Mouse (Mus musculus) liver, embryonic 13.5 days (tissue): ENCODE results near the gene Ica1l. TPM values are rescaled to one million over a fixed set of nuclear protein-coding genes. Genes with fewer than 3 reads are reported as not detected.
"Not testable (repeated sequence)": the region's sequence is repeated elsewhere in the genome, so short reads cannot be mapped to it uniquely, and the experiment has no call there.

ENCODE experiments used
- ATAC-seq: fragments of 200-750 bp; cut with Nextera tagmentation; 2 replicates; pipeline ENCODE4 v1.8.0; 2017; ENCODE audit warnings: low read depth, mild to moderate bottlenecking, moderate number of reproducible peaks, moderate library complexity
- DNase-seq: peaks from one replicate; pipeline ENCODE4 v3.0.0; 2022
- H3K27ac ChIP-seq: fragments of 300-500 bp; sonication (generic); 2 replicates; pipeline ENCODE4 v1.5.1; 2015; ENCODE audit warnings: moderate library complexity, mild to moderate bottlenecking, inconsistent platforms
- H3K27me3 ChIP-seq: fragments of 300-500 bp; sonication (generic); 2 replicates; pipeline ENCODE4 v1.6.1; 2015; ENCODE audit warnings: mild to moderate bottlenecking, inconsistent platforms
- H3K36me3 ChIP-seq: fragments of 300-500 bp; sonication (generic); 2 replicates; pipeline ENCODE4 v1.6.1; 2015; ENCODE audit warnings: mild to moderate bottlenecking, inconsistent platforms
- H3K4me1 ChIP-seq: fragments of 300-500 bp; sonication (generic); replicated peaks from 2 replicates; pipeline ENCODE4 v1.6.1; 2015; ENCODE audit warnings: inconsistent platforms
- H3K4me2 ChIP-seq: fragments of 300-500 bp; sonication (generic); 2 replicates; pipeline ENCODE4 v1.6.1; 2015; ENCODE audit warnings: inconsistent platforms, mild to moderate bottlenecking, moderate library complexity
- H3K4me3 ChIP-seq: fragments of 300-500 bp; sonication (generic); replicated peaks from 2 replicates; pipeline ENCODE4 v1.5.1; 2015; ENCODE audit warnings: mild to moderate bottlenecking, inconsistent platforms
- H3K9ac ChIP-seq: fragments of 300-500 bp; sonication (generic); 2 replicates; pipeline ENCODE4 v1.6.1; 2015; ENCODE audit warnings: mild to moderate bottlenecking, inconsistent platforms
- H3K9me3 ChIP-seq: fragments of 300-500 bp; sonication (generic); replicated peaks from 2 replicates; pipeline ENCODE4 v1.6.1; 2016; ENCODE audit warnings: inconsistent platforms
- WGBS: fragments of 180-500 bp; shearing (Covaris S2); methylation state at CpG from one replicate; pipeline ENCODE4 v1.1.7; 2015; ENCODE audit not compliant: insufficient replicate concordance; 5-methylcytosine and 5-hydroxymethylcytosine counted together
- polyA plus RNA-seq: library from polyadenylated mRNA; unstranded; fragments of >200 nt; fragmentation: Nextera tagmentation; extraction: Ambion mirVana; gene quantifications from 2 replicates; pipeline ENCODE4 v1.2.1, GENCODE M21; 2015

The Ica1l gene
- 0.41 and 0.44 TPM in 2 replicates for polyA plus RNA-seq

DNA sequence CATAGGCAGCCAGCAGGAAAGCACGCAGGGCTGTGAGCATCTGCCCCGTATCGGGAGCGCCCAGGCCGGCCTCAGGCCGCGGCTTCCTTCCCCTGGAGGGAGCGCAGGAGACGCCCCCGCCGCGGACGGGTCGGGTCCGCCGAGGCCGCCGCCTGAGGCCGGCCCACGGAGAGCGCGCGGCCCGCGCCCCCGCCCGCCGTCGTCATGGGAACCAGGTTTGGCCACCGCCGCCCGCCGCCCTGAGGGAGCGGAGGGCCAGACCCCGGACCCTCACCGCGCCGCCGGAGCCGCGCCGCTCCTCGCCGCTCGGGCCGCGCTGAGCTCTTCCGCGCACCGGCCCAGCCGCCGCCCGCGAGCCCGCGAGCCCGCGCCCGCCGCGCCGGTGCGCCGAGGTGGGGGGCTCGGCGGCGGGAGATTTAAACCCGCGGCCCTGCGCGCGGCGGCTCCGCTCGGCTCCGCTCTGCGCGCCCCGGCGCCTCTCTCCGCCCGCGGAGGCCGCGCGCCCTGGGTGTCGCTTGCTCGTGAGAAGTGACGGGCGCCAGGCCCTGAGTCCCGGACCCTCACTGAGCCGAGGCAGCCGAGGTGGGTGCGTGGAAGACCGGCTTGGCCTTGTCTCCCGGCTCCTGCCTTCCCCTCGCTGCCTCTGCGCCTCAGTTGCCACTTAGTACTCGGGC, at the start of gene Ica1l:
Gene Ica1l (minus strand): TSS at position 389 of the 674 bp plus-strand sequence.
- H3K4me2 ChIP-seq, result peak within 1 kb of the TSS; percentile 84
- peak within 1 kb of the TSS; percentile 56 for H3K9ac ChIP-seq
- no peak within 1 kb of the TSS for H3K27ac ChIP-seq
- H3K27me3 ChIP-seq, result peaks cover 39% of the 10 kb centered on the region
- peak within 1 kb of the TSS; percentile 65 for H3K4me3 ChIP-seq
- DNase-seq (no peak), ATAC-seq (peak; percentile 65)
- H3K4me1 ChIP-seq, result peaks cover 8% of the 10 kb centered on the region; the same call in 1 of the 2 replicates
- H3K36me3 ChIP-seq, result no peaks in the 10 kb centered on the region
- H3K9me3 ChIP-seq, result no peaks in the 10 kb centered on the region
- WGBS, result under 1% methylated on average over 83 of the region's 99 CpGs

GRCm38 (mm10) chr1:60076411-60076810, 33.4 kb upstream of the Ica1l start:
- H3K9ac ChIP-seq, result no peak overlapping the region
- ATAC-seq, result no peak
- DNase-seq, result no peak
- H3K4me2 ChIP-seq, result no peak overlapping the region
- no peak overlapping the region for H3K27ac ChIP-seq
- H3K4me3 ChIP-seq, result no peak overlapping the region
- no peaks in the 10 kb centered on the region for H3K9me3 ChIP-seq
- H3K27me3 ChIP-seq, result no peaks in the 10 kb centered on the region
- H3K36me3 ChIP-seq, result peaks cover 44% of the 10 kb centered on the region
- H3K4me1 ChIP-seq, result no peaks in the 10 kb centered on the region
- 83% methylated on average over 6 of the region's 6 CpGs for WGBS

DNA sequence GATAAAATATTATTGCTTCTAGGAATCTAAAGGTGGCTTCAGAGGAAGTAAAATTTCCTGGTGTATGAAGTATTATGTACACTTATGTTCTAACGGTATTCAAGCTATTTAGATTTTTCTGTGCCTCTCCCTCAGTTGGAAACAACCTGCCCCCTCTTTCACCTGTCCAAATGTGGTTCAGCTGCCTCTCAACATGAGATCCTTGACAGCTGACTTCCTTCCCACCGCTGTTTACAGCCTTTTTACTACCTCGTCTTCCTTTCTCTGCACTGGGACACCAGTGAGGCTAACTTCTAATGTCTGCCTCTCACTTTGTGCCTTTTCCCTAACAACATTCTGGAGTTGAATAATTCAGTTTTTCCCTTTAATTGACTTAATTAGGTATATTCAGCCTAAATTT, 32.6 kb upstream of the Ica1l start:
- Histone ChIP-seq H3K4me3 (no peak overlapping the region), H3K9me3 (no peaks in the 10 kb centered on the region), H3K27ac (no peak overlapping the region), H3K4me2 (no peak overlapping the region), H3K4me1 (no peaks in the 10 kb centered on the region), H3K27me3 (no peaks in the 10 kb centered on the region), H3K9ac (no peak overlapping the region), H3K36me3 (peaks cover 40% of the 10 kb centered on the region)
- no peak for ATAC-seq
- WGBS, result 66% methylated on average over 3 of the region's 3 CpGs
- no peak for DNase-seq

GRCm38 (mm10) chr1:60074935-60075334, 32.0 kb upstream of the Ica1l start:
- Histone ChIP-seq H3K4me1 (no peaks in the 10 kb centered on the region), H3K4me3 (no peak overlapping the region), H3K9me3 (no peaks in the 10 kb centered on the region), H3K27me3 (no peaks in the 10 kb centered on the region), H3K36me3 (peaks cover 35% of the 10 kb centered on the region), H3K4me2 (no peak overlapping the region), H3K9ac (no peak overlapping the region), H3K27ac (no peak overlapping the region)
- DNase-seq (no peak), ATAC-seq (no peak)
- WGBS, result 66% methylated on average over 2 of the region's 2 CpGs

- not testable (repeated sequence) for H3K27me3 ChIP-seq, H3K4me1 ChIP-seq, DNase-seq, H3K9ac ChIP-seq, H3K4me2 ChIP-seq, H3K4me3 ChIP-seq, H3K9me3 ChIP-seq, H3K27ac ChIP-seq, H3K36me3 ChIP-seq, ATAC-seq
These were observed 27.7 kb upstream of the Ica1l start for GRCm38 (mm10) chr1:60070725-60071124.

GRCm38 (mm10) chr1:60056310-60056709, 13.3 kb upstream of the Ica1l start:
- H3K9ac ChIP-seq, result no peak overlapping the region
- H3K4me2 ChIP-seq, result no peak overlapping the region
- H3K27ac ChIP-seq, result no peak overlapping the region
- no peaks in the 10 kb centered on the region for H3K9me3 ChIP-seq
- no peaks in the 10 kb centered on the region for H3K27me3 ChIP-seq
- no peak overlapping the region for H3K4me3 ChIP-seq
- 63% methylated on average over 3 of the region's 3 CpGs for WGBS
- ATAC-seq, result no peak
- no peak for DNase-seq
- no peaks in the 10 kb centered on the region for H3K36me3 ChIP-seq
- no peaks in the 10 kb centered on the region for H3K4me1 ChIP-seq

DNA sequence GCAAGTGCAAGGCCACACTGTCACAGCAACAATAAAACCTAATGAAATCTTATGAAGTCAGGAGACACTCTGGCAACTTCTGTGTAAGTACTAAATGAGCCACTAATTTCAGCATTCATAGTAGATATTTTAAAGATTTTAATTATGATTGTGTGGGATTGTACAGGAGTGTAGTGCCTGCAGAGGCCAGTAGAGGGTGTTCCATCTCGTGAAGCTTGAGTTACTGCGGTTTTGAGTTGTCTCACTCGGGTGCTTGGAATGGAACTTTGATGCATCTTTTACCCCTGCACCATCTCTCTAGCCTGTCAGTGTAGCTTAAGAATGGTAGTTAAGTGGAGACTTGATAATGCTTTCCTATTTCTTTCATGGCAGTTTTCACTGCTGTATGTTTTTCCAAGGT, 11.7 kb upstream of the Ica1l start:
- Histone ChIP-seq H3K4me1 (no peaks in the 10 kb centered on the region), H3K36me3 (no peaks in the 10 kb centered on the region), H3K9me3 (no peaks in the 10 kb centered on the region), H3K4me3 (no peak overlapping the region), H3K27ac (no peak overlapping the region), H3K9ac (no peak overlapping the region), H3K27me3 (no peaks in the 10 kb centered on the region), H3K4me2 (no peak overlapping the region)
- ATAC-seq (no peak), DNase-seq (no peak)
- 23% methylated on average over 3 of the region's 3 CpGs for WGBS

- H3K4me1 ChIP-seq, H3K27ac ChIP-seq, H3K4me2 ChIP-seq, H3K4me3 ChIP-seq, DNase-seq, ATAC-seq, H3K36me3 ChIP-seq, H3K9me3 ChIP-seq, H3K9ac ChIP-seq: not testable (repeated sequence)
- peaks cover 24% of the 10 kb centered on the region for H3K27me3 ChIP-seq
- WGBS, result 74% methylated on average over 5 of the region's 5 CpGs
These were observed 4.5 kb upstream of the Ica1l start for GRCm38 (mm10) chr1:60047481-60047880.

DNA sequence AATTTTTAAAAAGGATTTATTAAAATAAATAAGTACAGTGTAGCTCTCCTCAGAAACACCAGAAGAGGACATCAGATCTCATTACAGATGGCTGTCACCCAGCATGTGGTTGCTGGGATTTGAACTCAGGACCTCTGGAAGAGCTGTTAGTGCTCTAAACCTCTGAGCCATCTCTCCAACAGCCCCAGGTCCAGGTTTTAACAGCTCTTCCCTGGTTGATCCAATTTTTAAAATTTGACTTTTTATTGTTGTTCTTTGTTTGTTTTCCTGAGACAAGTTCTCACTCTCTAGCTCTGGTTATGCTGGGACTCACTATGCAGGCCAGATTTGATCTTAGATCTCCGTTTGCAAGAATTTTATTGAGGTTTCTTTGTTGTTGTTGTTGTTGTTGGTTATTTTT, 1.6 kb upstream of the Ica1l start:
- Histone ChIP-seq H3K9me3 (no peaks in the 10 kb centered on the region), H3K36me3 (no peaks in the 10 kb centered on the region), H3K4me3 (no peak overlapping the region), H3K27ac (no peak overlapping the region), H3K4me2 (no peak overlapping the region), H3K4me1 (peaks cover 8% of the 10 kb centered on the region; the same call in 1 of the 2 replicates), H3K9ac (no peak overlapping the region), H3K27me3 (peaks cover 39% of the 10 kb centered on the region)
- WGBS, result 50% methylated on average over 1 of the region's 1 CpGs
- ATAC-seq (no peak), DNase-seq (no peak)

DNA sequence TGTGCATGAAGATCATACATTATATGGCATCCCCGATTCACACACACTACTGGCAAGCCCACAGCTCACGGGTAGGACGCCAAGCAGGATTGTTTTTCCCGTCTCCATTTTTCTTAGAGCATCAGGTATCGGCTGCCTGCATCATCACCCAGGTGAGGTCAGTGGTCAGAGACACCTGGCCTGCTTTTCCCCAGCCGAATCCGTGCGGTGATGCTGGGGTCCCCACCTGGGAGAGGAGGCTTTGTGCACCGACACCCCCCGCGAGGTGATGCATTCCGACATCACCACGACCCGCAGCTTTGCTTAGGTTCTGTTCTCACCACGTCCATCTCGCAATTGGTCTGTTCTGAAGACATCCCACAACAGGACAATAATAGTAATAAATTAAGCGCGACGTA, 587 bp downstream of the Ica1l start:
- DNase-seq, result no peak
- Histone ChIP-seq H3K9me3 (no peaks in the 10 kb centered on the region), H3K4me1 (peaks cover 8% of the 10 kb centered on the region; the same call in 1 of the 2 replicates), H3K27ac (no peak overlapping the region), H3K9ac (peak overlapping the region; percentile 56; the same call in 1 of the 2 replicates), H3K4me2 (peak overlapping the region; percentile 84), H3K27me3 (peaks cover 39% of the 10 kb centered on the region), H3K36me3 (no peaks in the 10 kb centered on the region), H3K4me3 (peak overlapping the region; percentile 65)
- 6% methylated on average over 19 of the region's 19 CpGs for WGBS
- no peak for ATAC-seq

- Histone ChIP-seq H3K4me1 (no peaks in the 10 kb centered on the region), H3K27me3 (peaks cover under 1% of the 10 kb centered on the region; the same call in 1 of the 2 replicates), H3K4me3 (no peak overlapping the region), H3K27ac (no peak overlapping the region), H3K9ac (no peak overlapping the region), H3K36me3 (no peaks in the 10 kb centered on the region), H3K4me2 (no peak overlapping the region), H3K9me3 (no peaks in the 10 kb centered on the region)
- DNase-seq (no peak), ATAC-seq (no peak)
- WGBS, result 73% methylated on average over 2 of the region's 2 CpGs
These were observed 7.9 kb downstream of the Ica1l start for GRCm38 (mm10) chr1:60035044-60035443.

DNA sequence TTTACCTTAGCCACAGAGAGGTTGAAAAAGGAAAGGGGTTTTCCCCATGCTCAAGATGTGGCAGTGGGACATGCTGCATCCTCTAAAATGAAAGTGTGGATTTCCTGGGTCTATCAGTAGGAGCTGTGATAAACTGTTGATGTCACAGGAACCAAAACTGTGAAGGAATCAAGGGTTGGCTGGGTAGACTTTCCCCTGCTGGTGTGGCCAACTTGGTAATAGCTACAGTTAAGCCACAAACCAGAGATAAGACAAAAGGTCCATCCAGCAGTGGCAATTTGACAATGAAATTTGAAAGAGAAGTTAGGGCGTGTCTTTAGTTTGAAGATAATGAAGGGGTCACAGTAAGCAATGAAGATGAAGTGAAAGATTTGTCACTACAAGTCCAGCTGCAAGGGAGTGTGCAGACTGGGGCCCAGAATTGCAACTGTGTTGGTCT, 25.9 kb downstream of the Ica1l start:
- DNase-seq (no peak), ATAC-seq (peak; percentile 61)
- 7% methylated on average over 1 of the region's 1 CpGs for WGBS
- H3K27ac ChIP-seq, result peak overlapping the region; percentile 7; the same call in 1 of the 2 replicates
- no peaks in the 10 kb centered on the region for H3K9me3 ChIP-seq
- H3K36me3 ChIP-seq, result no peaks in the 10 kb centered on the region
- no peaks in the 10 kb centered on the region for H3K27me3 ChIP-seq
- peaks cover 24% of the 10 kb centered on the region for H3K4me1 ChIP-seq
- H3K4me2 ChIP-seq, result no peak overlapping the region
- no peak overlapping the region for H3K4me3 ChIP-seq
- H3K9ac ChIP-seq, result no peak overlapping the region
